Comparison of ENCODE assay signal across 8 mouse cellular contexts in genomic region chr15:80711401-80712151, GRCm38 (mm10). TPM values are rescaled to one million over a fixed set of nuclear protein-coding genes. Genes with fewer than 3 reads are reported as not detected.
DNase-seq lines count a peak whose midpoint lies in the region; ATAC-seq and TF ChIP-seq lines count a peak whose summit lies in the region.

No protein-coding gene starts in this region.

- H3K79me2 ChIP-seq in MEL (ENCODE audit: control insufficient read depth, insufficient read depth, low read length, poor library complexity): peaks cover 2% of the 10 kb centered on the region; the same call in 1 of the 2 replicates

- peak; percentile 40 to 54; a peak in 1 of 4 replicates for TF ChIP-seq POLR2A in MEL (IDR thresholded peaks at IDR 0.05; ENCODE audit: control insufficient read depth in 1 of 2, insufficient read depth in 1 of 2, low read depth in 1 of 2, low read length in 2 of 2, poor library complexity in 1 of 2)
- TF ChIP-seq POLR2A in cerebellum, adult 2 months (IDR thresholded peaks at IDR 0.05; ENCODE audit: borderline replicate concordance, insufficient read depth, low read length): no peak

- peak overlapping the region; percentile 13; the same call in 1 of the 2 replicates for H3K27ac ChIP-seq in MEL (ENCODE audit: control insufficient read depth, low read depth, low read length)
- H3K27ac ChIP-seq in cerebellum, adult 2 months (ENCODE audit: insufficient read depth, low read length): peak overlapping the region; percentile 82
- peak overlapping the region; percentile 96 for H3K27ac ChIP-seq in forebrain, postnatal 0 days (ENCODE audit: low read depth, low read length)

- WGBS in cerebellum, adult 2 months: under 1% methylated on average over 102 of the region's 106 CpGs
- WGBS in forebrain, postnatal 0 days: under 1% methylated on average over 89 of the region's 106 CpGs

- peaks cover 0 to 9% of the 10 kb centered on the region in 2 experiments; a peak in 2 of 4 replicates for H3K4me1 ChIP-seq in MEL (ENCODE audit: control insufficient read depth in 1 of 2, insufficient read depth in 2 of 2, low read length in 2 of 2)
- H3K4me1 ChIP-seq in cerebellum, adult 2 months (ENCODE audit: control insufficient read depth, insufficient read depth, low read length): peaks cover 7% of the 10 kb centered on the region; the same call in 1 of the 2 replicates
- H3K4me1 ChIP-seq in forebrain, postnatal 0 days (ENCODE audit: insufficient read depth): peaks cover 9% of the 10 kb centered on the region

- intact Hi-C loops in heart, postnatal 36 days (cut with DNase I): no loop called here

- DNase-seq in MEL (ENCODE audit: low read depth, low spot score): peak; percentile 76
- DNase-seq in cerebellum, adult 2 months: peak; percentile 74 to 77
- DNase-seq in forebrain, postnatal 0 days: peak; percentile 87
- peak; percentile 52 to 58 for DNase-seq in heart, postnatal 36 days
- DNase-seq in layer of hippocampus, postnatal 10 days (ENCODE audit: low spot score in 2 of 2): peak; percentile 81 to 83
- peak; percentile 76 for DNase-seq in lung, postnatal 10 days
- DNase-seq in ovary, postnatal 36 days (ENCODE audit: low spot score): peak; percentile 58
- DNase-seq in thymus, postnatal 25 days: peak; percentile 71

- no peak for TF ChIP-seq CTCF in MEL (IDR thresholded peaks at IDR 0.05 in 2 of 3, conservative IDR thresholded peaks at IDR 0.05 in 1 of 3; ENCODE audit: control insufficient read depth in 1 of 3, insufficient read depth in 1 of 3, low read depth in 2 of 3, low read length in 3 of 3, poor library complexity in 1 of 3, severe bottlenecking in 1 of 3)
- no peak for TF ChIP-seq CTCF in cerebellum, adult 2 months (IDR thresholded peaks at IDR 0.05; ENCODE audit: borderline replicate concordance, insufficient read depth, low read depth, low read length)
- peak; percentile 33 for TF ChIP-seq CTCF in forebrain, postnatal 0 days (IDR thresholded peaks at IDR 0.05; ENCODE audit: low read depth)

- no peak for TF ChIP-seq RAD21 in MEL (IDR thresholded peaks at IDR 0.05; ENCODE audit: low read depth, low read length)

- H3K36me3 ChIP-seq in MEL (ENCODE audit: control insufficient read depth in 1 of 2, insufficient read depth in 2 of 2, low read length in 2 of 2): peaks cover 0 to 8% of the 10 kb centered on the region in 2 experiments; a peak in 2 of 4 replicates
- no peaks in the 10 kb centered on the region for H3K36me3 ChIP-seq in forebrain, postnatal 0 days (ENCODE audit: insufficient read depth)

- TF ChIP-seq EP300 in MEL (IDR thresholded peaks at IDR 0.05; ENCODE audit: low read depth in 1 of 2, low read length in 2 of 2): no peak

- peak; percentile 42 for ATAC-seq in forebrain, postnatal 0 days

- peak overlapping the region; percentile 77 for H3K9ac ChIP-seq in MEL (ENCODE audit: control insufficient read depth, low read depth, low read length, poor library complexity, severe bottlenecking)
- peak overlapping the region; percentile 98 for H3K9ac ChIP-seq in forebrain, postnatal 0 days

- H3K9me3 ChIP-seq in MEL (replicated peaks; ENCODE audit: insufficient read depth, low read length): no peaks in the 10 kb centered on the region
- H3K9me3 ChIP-seq in forebrain, postnatal 0 days (ENCODE audit: low read length): no peaks in the 10 kb centered on the region

- no peaks in the 10 kb centered on the region for H3K27me3 ChIP-seq in MEL (ENCODE audit: control insufficient read depth in 1 of 2, insufficient read depth in 2 of 2, low read length in 2 of 2)
- H3K27me3 ChIP-seq in cerebellum, adult 2 months (ENCODE audit: control insufficient read depth, insufficient read depth, low read length): no peaks in the 10 kb centered on the region
- H3K27me3 ChIP-seq in forebrain, postnatal 0 days (ENCODE audit: insufficient read depth, low read length): no peaks in the 10 kb centered on the region

- H3K4me3 ChIP-seq in MEL (ENCODE audit: control insufficient read depth in 1 of 2, insufficient read depth in 1 of 2, low read depth in 2 of 2, low read length in 2 of 2): peak overlapping the region; percentile 80 to 87
- peak overlapping the region; percentile 78 for H3K4me3 ChIP-seq in cerebellum, adult 2 months (replicated peaks; ENCODE audit: insufficient read depth, low read depth, low read length)
- H3K4me3 ChIP-seq in forebrain, postnatal 0 days (ENCODE audit: low read depth, low read length): peak overlapping the region; percentile 92

- peak overlapping the region; percentile 58 for H3K4me2 ChIP-seq in forebrain, postnatal 0 days (ENCODE audit: low read depth)

TF ChIP-seq in MEL, 35 proteins besides CTCF, POLR2A, EP300 and RAD21:
- TF ChIP-seq ZMIZ1 (IDR thresholded peaks at IDR 0.05; ENCODE audit: low read depth, low read length): no peak
- peak; percentile 31; the same call in 1 of the 2 replicates for TF ChIP-seq NELFE (IDR thresholded peaks at IDR 0.05; ENCODE audit: low read depth, low read length)
- TF ChIP-seq CHD2 (IDR thresholded peaks at IDR 0.05; ENCODE audit: low read length): peak; percentile 79

RNA-seq across cellular contexts. Expression of gene Tnrc6b, which starts 0.5 kb away (rescaled TPM):
- total RNA-seq in MEL (2012; rRNA removed): 8.0 and 8.2 TPM in 2 replicates
- polyA plus RNA-seq in MEL (2012; ENCODE audit: insufficient read depth in 1 of 2, insufficient read length in 2 of 2, low read depth in 1 of 2, low replicate concordance in 2 of 2, missing spikeins in 1 of 2): 10 to 100 TPM in 1 of 2 experiments, 1 to 10 TPM in 1; 7.8 to 13.9 TPM
- 32.5 and 36.3 TPM in 2 replicates for polyA plus RNA-seq in cerebellum, adult 2 months (2012; rRNA removed)
- total RNA-seq in forebrain, postnatal 0 days (2014; rRNA removed): 21.8 and 24.0 TPM in 2 replicates
- 10.3 and 21.0 TPM in 2 replicates for polyA plus RNA-seq in forebrain, postnatal 0 days (2015; fragmentation: Nextera tagmentation; extraction: Ambion mirVana)
- 10 to 100 TPM; 42.3 to 53.3 TPM for total RNA-seq in heart, postnatal 36 days (2021)
- total RNA-seq in layer of hippocampus, postnatal 10 days (2021): 100 to 1,000 TPM; 106 to 112 TPM

RNA-seq across cellular contexts. Expression of gene Fam83f, which starts 39.9 kb away (rescaled TPM):
- total RNA-seq in MEL (2012; rRNA removed): not detected in 2 replicates
- not detected for polyA plus RNA-seq in MEL (2012; ENCODE audit: insufficient read depth in 1 of 2, insufficient read length in 2 of 2, low read depth in 1 of 2, low replicate concordance in 2 of 2, missing spikeins in 1 of 2)
- 0.25 and 0.35 TPM in 2 replicates for polyA plus RNA-seq in cerebellum, adult 2 months (2012; rRNA removed)
- 0.23 and 1.1 TPM in 2 replicates for total RNA-seq in forebrain, postnatal 0 days (2014; rRNA removed)
- 0.11 and 0.36 TPM in 2 replicates for polyA plus RNA-seq in forebrain, postnatal 0 days (2015; fragmentation: Nextera tagmentation; extraction: Ambion mirVana)
- under 1 TPM in 1 of 2 experiments, not detected in 1; 0.17 TPM for total RNA-seq in heart, postnatal 36 days (2021)
- total RNA-seq in layer of hippocampus, postnatal 10 days (2021): under 1 TPM; 0.11 to 0.13 TPM

Comparison
In these comparisons a context has a peak if more than half of its experiments do, and no peak if none do; other contexts are left out.
1. Peak in every context shown above with its lines: DNase-seq, ATAC-seq, H3K4me3 ChIP-seq and H3K27ac ChIP-seq.
2. H3K27ac ChIP-seq: peak in every context shown above with its lines; median percentile 96 in forebrain, postnatal 0 days; 82 in cerebellum, adult 2 months; 13 in MEL.